27 mouse cellular contexts compared by ENCODE assay signal in the genomic region with DNA sequence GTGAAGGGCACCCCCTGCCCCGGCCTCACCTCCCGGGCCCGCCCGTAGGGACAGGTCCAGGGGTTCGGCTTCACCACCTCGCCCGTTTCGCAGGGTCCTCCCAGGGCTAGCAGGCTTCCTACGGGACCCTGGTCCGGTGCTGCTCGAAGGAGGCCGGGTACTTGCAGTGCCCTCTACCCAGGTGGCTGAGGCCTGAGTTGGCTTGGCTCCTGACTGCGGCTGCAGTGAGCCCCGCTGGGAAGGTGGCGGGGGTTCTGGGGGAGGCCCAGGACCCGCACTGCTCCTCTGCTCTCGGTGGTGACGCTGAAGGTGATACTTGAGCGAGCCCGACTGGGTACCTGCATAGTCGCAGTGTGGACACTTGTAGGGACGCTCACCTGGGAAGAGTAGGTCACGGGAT. TPM values are rescaled to one million over a fixed set of nuclear protein-coding genes. Genes with fewer than 3 reads are reported as not detected.
DNase-seq lines count a peak whose midpoint lies in the region; ATAC-seq and TF ChIP-seq lines count a peak whose summit lies in the region.
"Had no signal": no experiment of that assay in that cellular context is flagged by ENCODE, and none has a peak within 500 bp of the region (broad histone marks: within the 10 kb centered on the region; RNA-seq: fewer than 3 reads in every experiment).

No protein-coding gene starts in this region.

- 75% methylated on average over 23 of the region's 23 CpGs for WGBS in cerebellum, adult 2 months
- WGBS in heart, embryonic 12.5 days: 94% methylated on average over 23 of the region's 23 CpGs
- WGBS in midbrain, embryonic 13.5 days: 89% methylated on average over 23 of the region's 23 CpGs
- WGBS in midbrain, embryonic 14.5 days: 95% methylated on average over 23 of the region's 23 CpGs
- WGBS in forebrain, embryonic 13.5 days: 88% methylated on average over 23 of the region's 23 CpGs

- H3K36me3 ChIP-seq in heart, embryonic 12.5 days: peaks cover 72% of the 10 kb centered on the region
- peaks cover 64% of the 10 kb centered on the region for H3K36me3 ChIP-seq in midbrain, embryonic 13.5 days
- peaks cover 61% of the 10 kb centered on the region for H3K36me3 ChIP-seq in midbrain, embryonic 14.5 days (ENCODE audit: control insufficient read depth, insufficient read depth, low read length)
- H3K36me3 ChIP-seq in forebrain, embryonic 13.5 days (ENCODE audit: poor library complexity, severe bottlenecking): peaks cover 64% of the 10 kb centered on the region

- H3K4me2 ChIP-seq in heart, embryonic 12.5 days: no peak overlapping the region
- H3K4me2 ChIP-seq in midbrain, embryonic 13.5 days (replicated peaks): no peak overlapping the region
- no peak overlapping the region for H3K4me2 ChIP-seq in midbrain, embryonic 14.5 days (ENCODE audit: low read length)
- no peak overlapping the region for H3K4me2 ChIP-seq in forebrain, embryonic 13.5 days
- H3K4me2 ChIP-seq: lung, embryonic 14.5 days had no signal

- no peaks in the 10 kb centered on the region for H3K9me3 ChIP-seq in heart, embryonic 12.5 days (replicated peaks)
- no peaks in the 10 kb centered on the region for H3K9me3 ChIP-seq in midbrain, embryonic 13.5 days
- H3K9me3 ChIP-seq in midbrain, embryonic 14.5 days (ENCODE audit: control insufficient read depth, low read length): no peaks in the 10 kb centered on the region
- H3K9me3 ChIP-seq in forebrain, embryonic 13.5 days (replicated peaks): no peaks in the 10 kb centered on the region
- H3K9me3 ChIP-seq: embryonic facial prominence, embryonic 10.5 days had no signal

- no peaks in the 10 kb centered on the region for H3K27me3 ChIP-seq in cerebellum, adult 2 months (ENCODE audit: control insufficient read depth, insufficient read depth, low read length)
- H3K27me3 ChIP-seq in heart, embryonic 12.5 days (replicated peaks): no peaks in the 10 kb centered on the region
- no peaks in the 10 kb centered on the region for H3K27me3 ChIP-seq in midbrain, embryonic 13.5 days
- no peaks in the 10 kb centered on the region for H3K27me3 ChIP-seq in midbrain, embryonic 14.5 days (ENCODE audit: control insufficient read depth, insufficient read depth, low read length)
- no peaks in the 10 kb centered on the region for H3K27me3 ChIP-seq in forebrain, embryonic 13.5 days
- H3K27me3 ChIP-seq: Patski had no signal

- H3K4me3 ChIP-seq in cerebellum, adult 2 months (replicated peaks; ENCODE audit: insufficient read depth, low read depth, low read length): no peak overlapping the region
- H3K4me3 ChIP-seq in heart, embryonic 12.5 days: no peak overlapping the region
- 0 out of 2 replicates have a peak overlapping the region, but pooled peaks have one; percentile 5 for H3K4me3 ChIP-seq in midbrain, embryonic 13.5 days (replicated peaks)
- no peak overlapping the region for H3K4me3 ChIP-seq in midbrain, embryonic 14.5 days (replicated peaks; ENCODE audit: low read depth, low read length)
- H3K4me3 ChIP-seq in forebrain, embryonic 13.5 days: no peak overlapping the region
- H3K4me3 ChIP-seq: embryonic facial prominence, embryonic 10.5 days had no signal

- no peak for ATAC-seq in heart, embryonic 12.5 days (ENCODE audit: insufficient number of reproducible peaks, low FRiP score)
- no peak for ATAC-seq in midbrain, embryonic 13.5 days
- no peak for ATAC-seq in midbrain, embryonic 14.5 days (ENCODE audit: low FRiP score, low TSS enrichment)
- ATAC-seq in forebrain, embryonic 13.5 days: no peak
- ATAC-seq: activated CD4-positive, CD25-positive, alpha-beta regulatory T cell, adult 4 months; hindbrain, postnatal 0 days; Patski had no signal

- no peak for TF ChIP-seq POLR2A in cerebellum, adult 2 months (IDR thresholded peaks at IDR 0.05; ENCODE audit: borderline replicate concordance, insufficient read depth, low read length)

- peaks cover 56% of the 10 kb centered on the region for H3K4me1 ChIP-seq in cerebellum, adult 2 months (ENCODE audit: control insufficient read depth, insufficient read depth, low read length)
- peaks cover 72% of the 10 kb centered on the region for H3K4me1 ChIP-seq in heart, embryonic 12.5 days (replicated peaks)
- H3K4me1 ChIP-seq in midbrain, embryonic 13.5 days (replicated peaks): peaks cover 83% of the 10 kb centered on the region
- peaks cover 61% of the 10 kb centered on the region for H3K4me1 ChIP-seq in midbrain, embryonic 14.5 days (ENCODE audit: control insufficient read depth, insufficient read depth, low read length)
- peaks cover 85% of the 10 kb centered on the region for H3K4me1 ChIP-seq in forebrain, embryonic 13.5 days

- no peak overlapping the region for H3K27ac ChIP-seq in cerebellum, adult 2 months (ENCODE audit: insufficient read depth, low read length)
- H3K27ac ChIP-seq in heart, embryonic 12.5 days (ENCODE audit: poor library complexity, severe bottlenecking): peak overlapping the region; percentile 67
- H3K27ac ChIP-seq in midbrain, embryonic 13.5 days: 0 out of 2 replicates have a peak overlapping the region, but pooled peaks have one; percentile 25
- no peak overlapping the region for H3K27ac ChIP-seq in midbrain, embryonic 14.5 days (replicated peaks; ENCODE audit: low read depth, low read length)
- no peak overlapping the region for H3K27ac ChIP-seq in forebrain, embryonic 13.5 days
- H3K27ac ChIP-seq: embryonic facial prominence, embryonic 10.5 days; kidney, postnatal 0 days; macrophage had no signal

- no peak for TF ChIP-seq CTCF in cerebellum, adult 2 months (IDR thresholded peaks at IDR 0.05; ENCODE audit: borderline replicate concordance, insufficient read depth, low read depth, low read length)

- 0 out of 2 replicates have a peak overlapping the region, but pooled peaks have one; percentile 23 for H3K9ac ChIP-seq in heart, embryonic 12.5 days
- H3K9ac ChIP-seq in midbrain, embryonic 13.5 days (replicated peaks): no peak overlapping the region; the same call in 1 of the 2 replicates
- no peak overlapping the region for H3K9ac ChIP-seq in midbrain, embryonic 14.5 days (replicated peaks; ENCODE audit: low read length)
- 0 out of 2 replicates have a peak overlapping the region, but pooled peaks have one; percentile 40 for H3K9ac ChIP-seq in forebrain, embryonic 13.5 days
- H3K9ac ChIP-seq: lung, embryonic 14.5 days had no signal

- peak; percentile 51 for DNase-seq in cerebellum, adult 9-11 months
- DNase-seq in cerebellum, adult 2 months: no peak
- no peak for DNase-seq in heart, adult 18-20 months
- no peak for DNase-seq in midbrain, embryonic 14.5 days
- DNase-seq in spleen, adult 12 weeks (ENCODE audit: low spot score): no peak
- DNase-seq: gastrocnemius, postnatal 36 days; kidney, adult 11 months; layer of hippocampus, postnatal 36 days; lung, embryonic 14.5 days; right cerebral cortex, postnatal 14 days had no signal

RNA-seq across cellular contexts. Expression of a gene that starts 8.7 kb away (rescaled TPM):
- polyA plus RNA-seq in cerebellum, adult 2 months (2012; rRNA removed): 2.0 and 2.4 TPM in 2 replicates
- 0.50 and 0.80 TPM in 2 replicates for polyA plus RNA-seq in heart, embryonic 12.5 days (2016; fragmentation: Nextera tagmentation; extraction: Ambion mirVana)
- total RNA-seq in heart, adult 18-20 months (2021): 1 to 10 TPM; 2.9 to 3.2 TPM
- polyA plus RNA-seq in midbrain, embryonic 13.5 days (2015; fragmentation: Nextera tagmentation; extraction: Ambion mirVana): 0.82 and 0.92 TPM in 2 replicates
- polyA plus RNA-seq in midbrain, embryonic 14.5 days (2014; fragmentation: Nextera tagmentation; extraction: Ambion mirVana): 0.37 and 0.39 TPM in 2 replicates
- 0.63 and 0.96 TPM in 2 replicates for polyA plus RNA-seq in forebrain, embryonic 13.5 days (2015; fragmentation: Nextera tagmentation; extraction: Ambion mirVana)
- total RNA-seq: hematopoietic stem cell, adult 5-6 weeks; hindbrain, postnatal 0 days; liver, adult 2 months; midbrain, postnatal 0 days had no signal

RNA-seq across cellular contexts. Expression of a gene that starts 13.8 kb away (rescaled TPM):
- 184 and 188 TPM in 2 replicates for polyA plus RNA-seq in cerebellum, adult 2 months (2012; rRNA removed)
- polyA plus RNA-seq in heart, embryonic 12.5 days (2016; fragmentation: Nextera tagmentation; extraction: Ambion mirVana): 21.5 and 23.6 TPM in 2 replicates
- 10 to 100 TPM; 22.3 to 23.4 TPM for total RNA-seq in heart, adult 18-20 months (2021)
- 56.0 and 63.6 TPM in 2 replicates for polyA plus RNA-seq in midbrain, embryonic 13.5 days (2015; fragmentation: Nextera tagmentation; extraction: Ambion mirVana)
- polyA plus RNA-seq in midbrain, embryonic 14.5 days (2014; fragmentation: Nextera tagmentation; extraction: Ambion mirVana): 41.6 and 46.9 TPM in 2 replicates
- 52.3 and 58.6 TPM in 2 replicates for polyA plus RNA-seq in forebrain, embryonic 13.5 days (2015; fragmentation: Nextera tagmentation; extraction: Ambion mirVana)

RNA-seq across cellular contexts. Expression of a gene that starts 22.3 kb away (rescaled TPM):
- polyA plus RNA-seq in cerebellum, adult 2 months (2012; rRNA removed): 44.1 and 48.0 TPM in 2 replicates
- polyA plus RNA-seq in heart, embryonic 12.5 days (2016; fragmentation: Nextera tagmentation; extraction: Ambion mirVana): 104 and 111 TPM in 2 replicates
- 10 to 100 TPM; 24.1 to 25.2 TPM for total RNA-seq in heart, adult 18-20 months (2021)
- polyA plus RNA-seq in midbrain, embryonic 13.5 days (2015; fragmentation: Nextera tagmentation; extraction: Ambion mirVana): 82.2 and 86.2 TPM in 2 replicates
- 72.8 and 75.8 TPM in 2 replicates for polyA plus RNA-seq in midbrain, embryonic 14.5 days (2014; fragmentation: Nextera tagmentation; extraction: Ambion mirVana)
- polyA plus RNA-seq in forebrain, embryonic 13.5 days (2015; fragmentation: Nextera tagmentation; extraction: Ambion mirVana): 75.9 and 84.7 TPM in 2 replicates
- polyA plus RNA-seq: activated CD4-positive, CD25-positive, alpha-beta regulatory T cell, adult 4 months had no signal

RNA-seq across cellular contexts. Expression of a gene that starts 35.5 kb away (rescaled TPM):
- 0.03 and 0.10 TPM in 2 replicates for polyA plus RNA-seq in cerebellum, adult 2 months (2012; rRNA removed)
- not detected in 2 replicates for polyA plus RNA-seq in heart, embryonic 12.5 days (2016; fragmentation: Nextera tagmentation; extraction: Ambion mirVana)
- total RNA-seq in heart, adult 18-20 months (2021): not detected
- not detected in 2 replicates for polyA plus RNA-seq in midbrain, embryonic 13.5 days (2015; fragmentation: Nextera tagmentation; extraction: Ambion mirVana)
- polyA plus RNA-seq in midbrain, embryonic 14.5 days (2014; fragmentation: Nextera tagmentation; extraction: Ambion mirVana): not detected in 2 replicates
- polyA plus RNA-seq in forebrain, embryonic 13.5 days (2015; fragmentation: Nextera tagmentation; extraction: Ambion mirVana): not detected in 2 replicates
- total RNA-seq: gastrocnemius, postnatal 36 days; hematopoietic stem cell, adult 5-6 weeks; hindbrain, postnatal 0 days; layer of hippocampus, adult 18-20 months; layer of hippocampus, postnatal 36 days; left cerebral cortex, postnatal 36 days; liver, adult 2 months; midbrain, postnatal 0 days had no signal
- polyA plus RNA-seq: activated CD4-positive, CD25-positive, alpha-beta regulatory T cell, adult 4 months; embryonic facial prominence, embryonic 10.5 days; hindbrain, postnatal 0 days; kidney, postnatal 0 days; liver, adult 2 months; lung, embryonic 14.5 days; macrophage; midbrain, postnatal 0 days; neural tube, embryonic 14.5 days; Patski; stomach, embryonic 16.5 days; urinary bladder, adult 2 months had no signal

Comparison
In these comparisons a context has a peak if more than half of its experiments do, and no peak if none do; other contexts are left out.
1. H3K27ac ChIP-seq: peak in heart, embryonic 12.5 days (single experiment) and midbrain, embryonic 13.5 days (single experiment); none in cerebellum, adult 2 months (single experiment), midbrain, embryonic 14.5 days (single experiment) and forebrain, embryonic 13.5 days (single experiment).
2. H3K9ac ChIP-seq: peak in heart, embryonic 12.5 days (single experiment) and forebrain, embryonic 13.5 days (single experiment); none in midbrain, embryonic 13.5 days (single experiment) and midbrain, embryonic 14.5 days (single experiment).